Mouse (Mus musculus) E14TG2a.4 (cell line): Measurements from ENCODE around the gene 4931406C07Rik.

ENCODE experiments used
- H3K27me3 ChIP-seq: 2 replicates; pipeline ENCODE4 v1.6.1; 2014; ENCODE audit warnings: low read length, control low read depth; ENCODE audit not compliant: insufficient read depth
- H3K36me3 ChIP-seq: 2 replicates; pipeline ENCODE4 v1.6.1; 2014; ENCODE audit warnings: low read length, control low read depth; ENCODE audit not compliant: insufficient read depth
- H3K4me1 ChIP-seq: replicated peaks from 2 replicates; pipeline ENCODE4 v1.6.1; 2014; ENCODE audit warnings: low read depth, low read length, control low read depth
- H3K4me3 ChIP-seq: replicated peaks from 2 replicates; pipeline ENCODE4 v1.5.1; 2014; ENCODE audit warnings: mild to moderate bottlenecking, low read length
- H3K9me3 ChIP-seq: 2 replicates; pipeline ENCODE4 v1.6.1; 2014; ENCODE audit warnings: low read length, control low read depth
- CTCF ChIP-seq: conservative IDR thresholded peaks from 2 replicates; pipeline ENCODE4 v1.5.1; 2014; ENCODE audit warnings: low read length
- NANOG ChIP-seq: IDR thresholded peaks from 2 replicates; pipeline ENCODE4 v1.6.1; 2014; ENCODE audit warnings: borderline replicate concordance, low read length, mixed read lengths
- POU5F1 ChIP-seq: IDR thresholded peaks from 2 replicates; pipeline ENCODE4 v1.6.1; 2014; ENCODE audit warnings: low read length, borderline replicate concordance

4931406C07Rik gene

GRCm38 (mm10) chr9:15250376-15250775 lies 55.9 kb downstream of the 4931406C07Rik start:
- H3K9me3 ChIP-seq, result no peaks in the 10 kb centered on the region
- no peak overlapping the region for H3K4me3 ChIP-seq
- no peaks in the 10 kb centered on the region for H3K36me3 ChIP-seq
- no peak for TF ChIP-seq NANOG
- TF ChIP-seq POU5F1, result no peak
- no peak for TF ChIP-seq CTCF
- H3K27me3 ChIP-seq, result no peaks in the 10 kb centered on the region
- peaks cover 18% of the 10 kb centered on the region for H3K4me1 ChIP-seq

GRCm38 (mm10) chr9:15245319-15246075 lies 60.8 kb downstream of the 4931406C07Rik start:
- H3K9me3 ChIP-seq, result no peaks in the 10 kb centered on the region
- TF ChIP-seq NANOG (no peak), POU5F1 (no peak), CTCF (no peak)

GRCm38 (mm10) chr9:15242130-15242529 lies 64.1 kb downstream of the 4931406C07Rik start:
- Histone ChIP-seq H3K36me3 (no peaks in the 10 kb centered on the region), H3K4me1 (peaks cover 52% of the 10 kb centered on the region), H3K4me3 (no peak overlapping the region), H3K27me3 (peaks cover 19% of the 10 kb centered on the region), H3K9me3 (no peaks in the 10 kb centered on the region)
- TF ChIP-seq POU5F1 (no peak), CTCF (no peak), NANOG (no peak)

More at GRCm38 (mm10) chr9:15245319-15246075, 60.8 kb downstream of the 4931406C07Rik start:
- Histone ChIP-seq H3K27me3 (peaks cover 2% of the 10 kb centered on the region), H3K4me1 (peaks cover 28% of the 10 kb centered on the region), H3K36me3 (no peaks in the 10 kb centered on the region), H3K4me3 (no peak overlapping the region)

GRCm38 (mm10) chr9:15241596-15241939 lies 64.7 kb downstream of the 4931406C07Rik start:
- peaks cover 19% of the 10 kb centered on the region for H3K27me3 ChIP-seq
- no peak overlapping the region for H3K4me3 ChIP-seq
- H3K36me3 ChIP-seq, result no peaks in the 10 kb centered on the region
- TF ChIP-seq CTCF, result peak; percentile 85
- TF ChIP-seq NANOG, result no peak
- no peaks in the 10 kb centered on the region for H3K9me3 ChIP-seq
- peaks cover 58% of the 10 kb centered on the region for H3K4me1 ChIP-seq

- TF ChIP-seq POU5F1, result no peak
- no peak for TF ChIP-seq NANOG
- TF ChIP-seq CTCF, result no peak
- H3K4me3 ChIP-seq, result no peak overlapping the region
- H3K27me3 ChIP-seq, result peaks cover 19% of the 10 kb centered on the region
- no peaks in the 10 kb centered on the region for H3K36me3 ChIP-seq
- no peaks in the 10 kb centered on the region for H3K9me3 ChIP-seq
- H3K4me1 ChIP-seq, result peaks cover 61% of the 10 kb centered on the region
Measured at GRCm38 (mm10) chr9:15240863-15241595, 65.2 kb downstream of the 4931406C07Rik start.

GRCm38 (mm10) chr9:15240006-15240405 lies 66.2 kb downstream of the 4931406C07Rik start:
- H3K9me3 ChIP-seq, result no peaks in the 10 kb centered on the region
- H3K36me3 ChIP-seq, result no peaks in the 10 kb centered on the region
- TF ChIP-seq CTCF (no peak), POU5F1 (no peak), NANOG (no peak)
- peaks cover 19% of the 10 kb centered on the region for H3K27me3 ChIP-seq
- peaks cover 58% of the 10 kb centered on the region for H3K4me1 ChIP-seq
- H3K4me3 ChIP-seq, result peak overlapping the region; percentile 77; the same call in 1 of the 2 replicates

- Histone ChIP-seq H3K9me3 (no peaks in the 10 kb centered on the region), H3K4me3 (peak within 1 kb of the TSS; percentile 77), H3K36me3 (no peaks in the 10 kb centered on the region), H3K27me3 (peaks cover 19% of the 10 kb centered on the region), H3K4me1 (peaks cover 58% of the 10 kb centered on the region)
- TF ChIP-seq POU5F1 (no peak), CTCF (no peak), NANOG (no peak)
Measured at GRCm38 (mm10) chr9:15239042-15239925, 67.0 kb downstream of the 4931406C07Rik start, which contains the start of gene Vstm5. Gene Vstm5 (plus strand): TSS chr9:15239045.
